Mouse (Mus musculus) kidney, adult 8-10 months (tissue): ENCODE measurements around the gene Gbp8.
A peak's percentile ranks its signal among the peaks of the same experiment; 100 is the strongest.
"Not testable (repeated sequence)": the region's sequence is repeated elsewhere in the genome, so short reads cannot be mapped to it uniquely, and the experiment has no call there.

Experiments used
- DNase-seq, 2 experiments: peaks; one replicate each; pipeline ENCODE4 v3.0.0; 2022

Gbp8 gene

DNA sequence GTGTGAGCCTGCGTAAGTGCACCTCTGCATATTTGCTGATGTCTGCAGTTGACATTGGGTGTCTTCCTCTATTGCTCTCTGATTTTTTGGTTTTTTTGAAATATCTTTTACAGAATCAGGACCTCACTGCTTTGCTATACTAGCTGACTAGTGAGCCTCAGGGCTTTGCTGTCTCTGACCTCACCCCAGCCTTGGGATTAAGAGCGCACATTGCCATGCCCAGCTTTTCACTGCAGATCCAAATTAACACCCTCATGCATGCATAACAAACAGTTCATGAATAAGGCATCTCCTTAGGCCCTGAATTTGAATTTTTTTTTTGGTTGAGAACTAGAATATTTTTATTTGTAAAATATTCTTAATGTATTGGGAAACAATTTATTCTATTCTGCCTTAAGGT, 84.1 kb downstream of the Gbp8 start:
- DNase-seq, result no peak

DNA sequence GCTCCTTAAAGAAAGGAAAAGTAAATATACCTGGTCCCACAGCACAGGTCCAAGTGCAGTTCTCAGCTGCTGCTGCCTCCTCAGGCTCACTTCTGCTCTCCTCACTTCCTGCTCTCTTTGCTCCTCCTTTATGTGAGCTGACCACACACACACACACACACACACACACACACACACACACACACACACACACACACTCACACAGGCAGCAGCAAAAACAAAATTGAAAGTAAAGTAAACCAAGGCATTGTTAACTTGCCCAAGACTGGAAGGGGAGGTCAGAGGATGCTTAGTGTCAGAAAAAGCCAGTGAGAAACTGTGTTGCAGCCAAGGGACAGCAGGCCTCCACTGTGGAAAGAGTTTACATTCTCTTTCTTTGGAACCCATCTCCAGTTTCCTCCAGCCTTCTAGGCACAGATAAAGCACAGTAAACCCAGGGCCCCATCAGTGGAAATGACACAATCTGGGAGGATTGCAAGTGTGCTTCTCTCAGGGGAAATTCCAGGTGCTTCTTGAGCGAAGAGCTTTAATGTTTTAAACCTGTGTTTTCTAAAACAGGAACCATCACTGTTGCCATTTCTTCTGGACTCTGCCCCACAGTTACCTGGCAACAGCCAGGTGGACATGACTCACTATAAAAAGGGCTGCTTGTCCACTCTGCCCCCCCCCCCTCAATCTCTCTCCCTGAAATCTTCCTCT, 85.7 kb downstream of the Gbp8 start:
- not testable (repeated sequence) for DNase-seq

DNA sequence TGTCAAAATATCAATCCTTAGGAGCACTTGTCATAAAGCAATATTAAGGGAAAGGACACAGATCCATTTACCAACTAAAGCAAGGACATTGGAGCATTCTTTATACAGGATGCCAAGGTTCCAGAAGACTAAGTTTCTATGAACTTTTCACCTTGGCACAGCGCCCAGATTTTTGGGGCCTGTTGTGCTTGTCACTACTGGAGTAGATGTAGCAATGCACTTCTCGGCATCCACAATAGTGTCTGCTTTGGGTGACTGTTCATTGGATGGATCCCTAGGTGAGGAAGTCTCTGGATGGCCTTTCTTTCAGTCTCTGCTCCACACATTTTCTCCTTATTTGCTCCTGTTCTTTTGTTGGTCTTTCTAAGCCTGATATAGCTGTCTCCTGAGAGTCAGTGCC, 107.0 kb downstream of the Gbp8 start:
- peak in 1 of 2 experiments; percentile 58 for DNase-seq

DNA sequence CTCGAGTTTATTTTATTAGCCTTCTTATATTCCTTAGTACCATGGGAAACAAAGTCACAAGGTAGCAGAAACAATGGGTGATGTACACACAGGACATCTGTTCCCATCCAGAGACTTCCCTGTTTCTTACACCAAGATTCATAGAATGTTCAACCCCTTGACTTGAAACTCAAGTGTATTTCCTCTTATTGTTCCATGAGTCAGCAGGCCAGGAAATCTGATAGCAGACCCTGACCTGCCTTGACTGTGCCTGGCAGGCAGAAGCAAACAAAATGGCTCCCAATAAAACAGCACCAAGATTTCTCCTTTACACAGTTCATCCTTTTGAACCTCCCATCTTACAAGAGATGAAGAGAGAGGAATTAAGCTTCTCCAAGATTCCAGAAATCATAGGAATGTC, 126.8 kb downstream of the Gbp8 start:
- DNase-seq, result no peak

DNA sequence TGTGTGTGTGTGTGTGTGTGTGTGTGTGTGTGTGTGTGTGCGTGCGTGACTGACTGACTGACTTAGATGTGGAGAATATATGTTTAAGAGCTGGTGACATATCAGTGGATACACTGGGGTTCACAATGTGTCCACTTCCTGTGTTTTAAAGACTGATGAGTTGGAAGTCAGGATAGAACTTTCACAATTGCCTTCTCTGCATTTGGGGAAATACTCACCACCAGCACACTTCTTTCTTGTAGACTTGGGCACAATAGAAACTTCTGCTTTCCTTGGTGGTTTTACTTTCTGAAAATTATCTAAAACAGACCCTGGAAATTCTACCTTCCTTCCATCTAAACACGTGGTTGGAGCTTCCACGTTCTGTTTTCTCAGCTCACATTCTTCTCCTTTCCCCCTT, 127.8 kb downstream of the Gbp8 start:
- DNase-seq, result no peak

DNA sequence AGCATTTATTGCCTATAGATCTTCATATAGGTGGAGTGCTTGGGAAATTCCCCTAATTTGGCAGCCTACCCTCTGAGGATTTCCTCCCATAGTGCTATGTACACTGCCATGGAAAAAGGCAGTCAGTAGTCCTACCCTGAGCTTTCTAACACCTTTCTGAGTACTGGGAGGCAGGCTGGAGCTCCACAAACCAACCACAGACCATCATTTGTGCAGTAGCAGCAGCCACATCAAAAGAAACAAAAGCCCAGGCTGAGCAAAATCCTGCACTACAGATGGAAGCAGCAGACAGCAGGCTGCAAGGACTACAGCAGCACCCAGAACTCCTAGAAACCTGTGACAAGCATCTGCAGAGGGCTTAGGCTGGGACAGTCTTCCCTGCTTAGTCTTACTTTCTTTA, 129.0 kb downstream of the Gbp8 start:
- no peak for DNase-seq

DNA sequence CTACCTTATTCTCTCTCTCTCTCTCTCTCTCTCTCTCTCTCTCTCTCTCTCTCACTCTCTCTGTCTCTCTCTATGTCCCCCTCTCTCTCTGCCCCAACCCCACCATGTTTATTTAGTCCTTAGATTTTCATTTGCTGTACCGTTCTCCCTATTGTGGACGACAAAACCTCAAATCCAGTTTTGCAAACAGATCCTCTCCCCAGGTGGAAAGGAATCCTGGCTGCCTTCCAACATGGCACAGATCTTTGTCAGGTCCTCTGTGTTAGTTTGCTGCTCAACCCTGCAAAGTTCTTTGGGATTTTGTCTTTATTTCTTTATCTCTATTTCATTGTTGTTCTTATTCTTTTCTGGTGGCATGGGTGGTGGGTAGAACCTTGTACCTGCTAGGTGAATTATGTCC, 149.9 kb downstream of the Gbp8 start:
- no peak for DNase-seq

DNA sequence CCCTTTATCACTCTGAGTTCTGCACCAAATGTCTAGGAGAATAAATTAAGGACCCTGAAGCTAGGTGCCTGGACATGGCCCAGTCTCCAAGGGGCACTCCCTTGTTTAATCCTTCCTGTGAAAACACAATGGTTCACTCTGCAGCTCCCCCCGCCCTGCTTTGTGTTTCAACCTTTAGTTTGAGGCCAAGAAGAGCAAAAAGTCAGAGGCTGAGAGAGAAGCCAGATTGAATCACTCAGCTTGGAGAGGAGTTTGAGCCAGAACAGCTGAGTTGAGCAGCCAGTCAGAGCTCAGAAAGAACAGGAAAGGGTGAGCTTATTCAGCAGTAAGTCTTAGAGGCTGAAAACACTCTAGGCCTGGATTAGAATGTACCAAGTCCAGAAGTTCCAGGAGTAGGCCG, 151.3 kb downstream of the Gbp8 start:
- peak in 1 of 2 experiments; percentile 3 for DNase-seq

DNA sequence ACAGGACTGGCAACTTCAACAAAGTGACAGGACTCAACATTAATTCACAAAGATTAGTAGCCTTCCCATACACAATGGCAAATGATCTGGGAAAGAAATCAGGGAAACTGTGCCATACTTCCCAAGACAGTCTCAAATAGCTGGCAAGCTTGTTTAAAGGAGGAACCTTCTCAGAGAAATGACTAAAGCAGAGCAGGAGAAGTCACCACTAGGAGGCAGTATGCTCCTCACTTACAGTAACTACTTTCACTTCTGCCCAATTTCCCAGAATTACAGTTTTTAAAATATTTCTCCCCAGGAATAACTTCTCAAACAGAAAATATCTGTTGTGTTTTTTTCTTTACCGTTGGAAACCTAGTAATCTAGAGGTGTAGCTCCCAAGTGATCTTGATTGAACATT, 152.6 kb downstream of the Gbp8 start:
- DNase-seq, result peak; percentile 26 to 41

DNA sequence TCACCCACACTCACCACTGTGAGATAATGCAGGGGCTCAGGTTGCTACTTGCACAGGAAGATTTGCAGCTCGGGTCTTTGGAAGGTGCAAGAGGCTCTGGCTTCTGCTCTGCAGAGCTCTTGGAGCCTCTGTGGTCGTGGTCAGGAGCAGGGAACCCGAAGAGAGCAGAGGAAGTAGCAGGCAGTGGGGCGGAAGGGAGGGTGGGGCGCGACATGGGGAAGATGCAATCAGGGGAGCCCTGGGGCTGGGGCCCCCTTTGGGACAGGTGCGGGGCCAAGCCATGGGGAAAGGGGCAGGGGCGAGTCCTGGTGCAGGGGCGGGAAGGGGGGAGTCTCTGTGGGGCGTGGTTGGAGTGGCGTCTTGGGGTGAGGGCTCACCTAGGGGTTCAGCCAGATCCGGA, 156.8 kb downstream of the Gbp8 start, which contains the start of gene Abcg3:
TSS of gene Abcg3 (minus strand) at position 184 of the 400 bp plus-strand sequence.
- no peak for DNase-seq

DNA sequence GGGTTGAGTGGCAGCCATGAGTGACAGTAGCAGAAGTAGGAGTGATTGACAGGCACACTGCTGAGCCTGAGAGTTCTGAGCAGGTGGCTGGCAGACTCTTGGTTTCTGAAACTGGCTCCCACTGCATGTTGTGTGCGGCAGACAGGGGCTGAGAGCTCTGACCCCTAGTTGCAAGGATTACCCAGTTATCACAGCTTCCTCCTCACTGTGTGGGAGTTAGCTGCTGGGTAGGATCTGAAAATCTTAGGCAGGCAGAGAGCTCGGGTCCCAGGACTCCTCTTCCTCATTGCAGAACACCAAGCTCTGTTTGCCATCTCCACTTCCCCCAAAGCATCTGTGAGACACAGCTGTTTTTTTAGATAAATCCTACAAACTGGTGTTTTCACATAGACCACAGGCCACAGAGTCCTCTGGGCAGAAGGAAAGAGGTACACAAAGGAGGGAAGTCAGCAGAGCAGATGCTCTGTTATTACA, 160.3 kb downstream of the Gbp8 start:
- DNase-seq, result no peak
